Mouse (Mus musculus) heart, adult 2 months (tissue): Measurements from ENCODE around the gene Snrpd2. TPM values are rescaled to one million over a fixed set of nuclear protein-coding genes. Genes with fewer than 3 reads are reported as not detected.

Source experiments
- DNase-seq, 2 experiments: peaks; one replicate each; pipeline ENCODE4 v3.0.0; 2021
- H3K27ac ChIP-seq: fragments of 200-600 bp; 2 replicates; pipeline ENCODE4 v1.8.1; 2022
- H3K27me3 ChIP-seq: fragments of 200-500 bp; 2 replicates; pipeline ENCODE4 v1.6.1; 2012; ENCODE audit warnings: mild to moderate bottlenecking, low read length, inconsistent platforms, mixed read lengths; ENCODE audit not compliant: control insufficient read depth, insufficient read depth
- H3K36me3 ChIP-seq: fragments of 200-500 bp; 2 replicates; pipeline ENCODE4 v1.6.1; 2012; ENCODE audit warnings: low read length, inconsistent platforms; ENCODE audit not compliant: control insufficient read depth, insufficient read depth
- H3K4me1 ChIP-seq: fragments of 200-500 bp; 2 replicates; pipeline ENCODE4 v1.6.1; 2011; ENCODE audit warnings: low read length; ENCODE audit not compliant: control insufficient read depth, insufficient read depth
- H3K4me3 ChIP-seq: fragments of 200-600 bp; 2 replicates; pipeline ENCODE4 v1.8.1; 2022
- H3K79me2 ChIP-seq: fragments of 200-500 bp; replicated peaks from 2 replicates; pipeline ENCODE4 v1.6.1; 2012; ENCODE audit warnings: mild to moderate bottlenecking, inconsistent platforms, low read length, moderate library complexity, mixed read lengths; ENCODE audit not compliant: control insufficient read depth, insufficient read depth
- H3K9ac ChIP-seq: fragments of 200-500 bp; 2 replicates; pipeline ENCODE4 v1.6.1; 2012; ENCODE audit warnings: low read depth, mild to moderate bottlenecking, control low read depth, inconsistent platforms, low read length, mixed read lengths
- CTCF ChIP-seq: fragments of 200-600 bp; IDR thresholded peaks from 2 replicates; pipeline ENCODE4 v1.8.1; 2022; ENCODE audit warnings: antibody characterized with exemption, mild to moderate bottlenecking, moderate library complexity
- EP300 ChIP-seq: fragments of 200-500 bp; IDR thresholded peaks from 2 replicates; pipeline ENCODE4 v1.6.1; 2011; ENCODE audit warnings: low read depth, low read length, control low read depth; ENCODE audit not compliant: insufficient read depth
- POLR2A ChIP-seq: fragments of 200-500 bp; IDR thresholded peaks from 2 replicates; pipeline ENCODE4 v1.6.1; 2011; ENCODE audit warnings: mild to moderate bottlenecking, low read depth, low read length, control low read depth; ENCODE audit not compliant: insufficient read depth
- WGBS: fragments of 180-500 bp; shearing (Covaris S2); methylation state at CpG from one replicate; pipeline ENCODE4 v1.1.7; 2018; 5-methylcytosine and 5-hydroxymethylcytosine counted together
- intact Hi-C: fragments of 180-260 bp; cut with DNase I; formaldehyde crosslinking; loops from one replicate; pipeline ENCODE4 v1.15.1; 2025
- polyA plus RNA-seq: library from polyadenylated mRNA; depleted of rRNA; stranded (reverse); fragments of >200 nt; gene quantifications from 2 replicates; pipeline ENCODE4 v1.2.3, GENCODE M21; 2012
- total RNA-seq, 2 experiments: library from RNA; stranded (reverse); gene quantifications; 2 replicates each; pipeline ENCODE4 v1.2.3; 2021

Gene Snrpd2
- total and polyA plus RNA-seq, 3 experiments: 28.6 to 68.7 (median 58.7) TPM

DNA sequence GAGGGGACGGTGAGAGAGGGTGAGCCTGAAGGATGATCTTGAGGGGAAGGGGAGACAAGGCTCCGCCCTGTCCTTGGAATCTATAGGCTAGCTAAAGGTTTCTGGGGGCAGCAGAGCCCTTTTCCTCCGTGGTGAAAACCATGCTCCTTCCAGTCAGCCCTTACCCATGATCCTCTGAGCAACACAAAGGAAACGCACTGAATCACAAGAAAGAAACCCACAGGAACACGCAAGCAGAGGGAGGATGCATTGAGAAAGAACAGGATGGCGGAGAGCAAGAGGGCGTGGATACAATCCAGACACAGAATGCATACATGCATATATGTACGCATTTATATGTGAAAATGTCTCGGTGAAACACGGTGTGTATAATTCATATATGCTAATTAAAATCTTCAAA is 20.0 kb downstream of the Snrpd2 start:
- 55% methylated on average over 10 of the region's 10 CpGs for WGBS
- H3K27me3 ChIP-seq: no peaks in the 10 kb centered on the region; the same call in 1 of the 2 replicates
- peaks cover 8% of the 10 kb centered on the region for H3K4me1 ChIP-seq

GRCm38 (mm10) chr7:19170142-19170541 is 20.6 kb downstream of the Snrpd2 start:
- 13% methylated on average over 8 of the region's 8 CpGs for WGBS
- Histone ChIP-seq H3K9ac (no peak overlapping the region), H3K27ac (peak overlapping the region; percentile 27), H3K79me2 (no peaks in the 10 kb centered on the region), H3K4me3 (no peak overlapping the region), H3K4me1 (peaks cover 8% of the 10 kb centered on the region), H3K27me3 (no peaks in the 10 kb centered on the region; the same call in 1 of the 2 replicates), H3K36me3 (no peaks in the 10 kb centered on the region)
- TF ChIP-seq CTCF (no peak), POLR2A (no peak), EP300 (no peak)
- intact Hi-C loops: no loop called here
- DNase-seq: peak; percentile 37 to 70

More for the DNA sequence above, 20.0 kb downstream of the Snrpd2 start:
- Histone ChIP-seq H3K79me2 (no peaks in the 10 kb centered on the region), H3K4me3 (no peak overlapping the region), H3K27ac (no peak overlapping the region; the same call in 1 of the 2 replicates), H3K9ac (no peak overlapping the region), H3K36me3 (no peaks in the 10 kb centered on the region)
- DNase-seq: no peak
- TF ChIP-seq POLR2A (no peak), CTCF (no peak), EP300 (no peak)
- intact Hi-C loops: no loop called here

DNA sequence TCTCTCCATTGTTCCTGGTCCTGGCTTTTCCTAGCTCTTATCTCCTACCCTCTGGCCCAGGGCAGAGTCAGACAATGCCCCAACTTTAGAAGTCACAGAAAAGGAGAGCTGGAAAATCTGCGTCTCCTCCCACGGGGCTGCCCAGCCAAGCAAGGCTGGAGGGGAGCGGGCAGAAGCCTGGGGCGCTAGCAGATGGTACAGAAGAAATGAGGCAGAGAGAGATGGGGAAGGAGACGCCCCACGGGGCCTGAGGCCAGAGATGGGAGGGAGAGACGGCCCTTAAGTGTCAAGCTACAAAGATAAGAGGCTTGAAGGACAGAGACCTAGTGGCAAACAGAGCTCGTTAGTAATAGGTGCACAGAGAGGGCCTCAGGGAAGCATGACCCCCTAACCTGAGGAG is 22.3 kb downstream of the Snrpd2 start:
- H3K27ac ChIP-seq: no peak overlapping the region
- 30% methylated on average over 8 of the region's 8 CpGs for WGBS
- H3K4me3 ChIP-seq: no peak overlapping the region
- no peak for DNase-seq
- intact Hi-C loops: no loop called here
- H3K9ac ChIP-seq: no peak overlapping the region
- H3K4me1 ChIP-seq: peaks cover 5% of the 10 kb centered on the region
- TF ChIP-seq POLR2A (no peak), EP300 (no peak), CTCF (no peak)
- peaks cover 4% of the 10 kb centered on the region; the same call in 1 of the 2 replicates for H3K27me3 ChIP-seq
- no peaks in the 10 kb centered on the region for H3K79me2 ChIP-seq
- no peaks in the 10 kb centered on the region for H3K36me3 ChIP-seq

DNA sequence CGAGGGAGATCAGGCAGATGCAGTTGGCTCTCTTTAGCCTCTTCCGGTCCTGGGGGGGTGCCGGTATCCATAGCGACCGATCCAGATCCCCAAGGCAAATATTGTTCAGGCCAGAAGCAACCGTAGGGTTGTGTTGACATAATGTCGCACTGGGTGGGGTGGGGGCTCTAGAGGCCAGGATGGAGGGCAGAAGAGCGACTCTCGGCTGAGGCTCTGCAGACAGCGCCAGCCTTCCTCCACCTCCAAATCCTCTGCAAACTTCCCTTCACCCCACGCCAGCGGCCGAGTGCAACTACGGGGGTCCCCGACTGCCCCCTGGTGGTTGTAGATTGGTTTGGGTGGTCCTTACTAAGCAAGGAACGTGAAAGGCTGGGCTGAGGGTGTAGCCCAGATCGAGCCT is 23.4 kb downstream of the Snrpd2 start:
- peaks cover 4% of the 10 kb centered on the region; the same call in 1 of the 2 replicates for H3K27me3 ChIP-seq
- H3K4me3 ChIP-seq: 0 out of 2 replicates have a peak overlapping the region, but pooled peaks have one; percentile 22
- peak; percentile 82 to 86 for DNase-seq
- H3K9ac ChIP-seq: peak overlapping the region; percentile 12; the same call in 1 of the 2 replicates
- peaks cover 5% of the 10 kb centered on the region for H3K4me1 ChIP-seq
- no peaks in the 10 kb centered on the region for H3K79me2 ChIP-seq
- no peak overlapping the region; the same call in 1 of the 2 replicates for H3K27ac ChIP-seq
- TF ChIP-seq POLR2A (no peak), EP300 (no peak), CTCF (peak; percentile 89)
- intact Hi-C loops: loop anchor here (1.0 kb wide), 1 partner anchor 16 kb away; no protein-coding TSS in a partner anchor
- WGBS: 12% methylated on average over 17 of the region's 17 CpGs
- no peaks in the 10 kb centered on the region for H3K36me3 ChIP-seq

GRCm38 (mm10) chr7:19175708-19176515 is 26.4 kb downstream of the Snrpd2 start, which contains the start of gene Eml2:
TSS of gene Eml2 (plus strand) at chr7:19176421.
- no peak within 1 kb of the TSS for H3K4me3 ChIP-seq
- H3K4me1 ChIP-seq: peaks cover 1% of the 10 kb centered on the region; the same call in 1 of the 2 replicates
- WGBS: 8% methylated on average over 30 of the region's 30 CpGs
- H3K9ac ChIP-seq: no peak within 1 kb of the TSS
- H3K79me2 ChIP-seq: no peaks in the 10 kb centered on the region
- no peaks in the 10 kb centered on the region for H3K36me3 ChIP-seq
- intact Hi-C loops: no loop called here
- no peak for DNase-seq
- no peak within 1 kb of the TSS for H3K27ac ChIP-seq
- H3K27me3 ChIP-seq: peaks cover 6% of the 10 kb centered on the region; the same call in 1 of the 2 replicates
- no peak for TF ChIP-seq EP300
- TF ChIP-seq CTCF: no peak
- no peak for TF ChIP-seq POLR2A

- Histone ChIP-seq H3K4me1 (peaks cover 3% of the 10 kb centered on the region), H3K4me3 (no peak overlapping the region), H3K9ac (no peak overlapping the region), H3K36me3 (no peaks in the 10 kb centered on the region), H3K27me3 (peaks cover 6% of the 10 kb centered on the region; the same call in 1 of the 2 replicates), H3K79me2 (no peaks in the 10 kb centered on the region), H3K27ac (no peak overlapping the region)
- TF ChIP-seq EP300 (no peak), POLR2A (no peak), CTCF (no peak)
- intact Hi-C loops: no loop called here
- no peak for DNase-seq
- WGBS: 21% methylated on average over 21 of the region's 21 CpGs
Measured at GRCm38 (mm10) chr7:19176516-19176947, 27.0 kb downstream of the Snrpd2 start.
